Mouse (Mus musculus) liver, adult 2 months (tissue): ENCODE results near the gene Hpcal1. TPM values are rescaled to one million over a fixed set of nuclear protein-coding genes. Genes with fewer than 3 reads are reported as not detected.

Experiments
- DNase-seq: peaks from one replicate; pipeline ENCODE4 v3.0.0-alpha.2; 2011; ENCODE audit warnings: low read depth, low spot score; ENCODE audit errors: extremely low read depth
- H3K27ac ChIP-seq: fragments of 200-500 bp; replicated peaks from 2 replicates; pipeline ENCODE4 v1.5.1; 2012; ENCODE audit warnings: low read depth, mild to moderate bottlenecking, control low read depth, inconsistent platforms, low read length; ENCODE audit not compliant: insufficient read depth
- H3K27me3 ChIP-seq: fragments of 200-500 bp; 2 replicates; pipeline ENCODE4 v1.6.1; 2012; ENCODE audit warnings: mild to moderate bottlenecking, moderate library complexity, low read length, inconsistent platforms; ENCODE audit not compliant: control insufficient read depth, insufficient read depth
- H3K36me3 ChIP-seq: fragments of 200-500 bp; 2 replicates; pipeline ENCODE4 v1.6.1; 2012; ENCODE audit warnings: low read length, inconsistent platforms; ENCODE audit not compliant: control insufficient read depth, insufficient read depth
- H3K4me1 ChIP-seq: fragments of 200-500 bp; 2 replicates; pipeline ENCODE4 v1.6.1; 2011; ENCODE audit warnings: low read length; ENCODE audit not compliant: control insufficient read depth, insufficient read depth
- H3K4me3 ChIP-seq: fragments of 200-500 bp; 2 replicates; pipeline ENCODE4 v1.5.1; 2011; ENCODE audit warnings: low read depth, mild to moderate bottlenecking, control low read depth, low read length, moderate library complexity; ENCODE audit not compliant: insufficient read depth
- H3K79me2 ChIP-seq: fragments of 200-500 bp; 2 replicates; pipeline ENCODE4 v1.6.1; 2012; ENCODE audit warnings: inconsistent platforms, mild to moderate bottlenecking, low read length, moderate library complexity; ENCODE audit not compliant: control insufficient read depth, insufficient read depth
- H3K9ac ChIP-seq: fragments of 200-500 bp; 2 replicates; pipeline ENCODE4 v1.6.1; 2012; ENCODE audit warnings: low read depth, mild to moderate bottlenecking, control low read depth, inconsistent platforms, low read length
- CTCF ChIP-seq: fragments of 200-500 bp; IDR thresholded peaks from 2 replicates; pipeline ENCODE4 v1.5.1; 2011; ENCODE audit warnings: low read depth, low read length, control low read depth
- POLR2A ChIP-seq: fragments of 200-500 bp; IDR thresholded peaks from 2 replicates; pipeline ENCODE4 v1.6.1; 2011; ENCODE audit warnings: low read length, control low read depth; ENCODE audit not compliant: insufficient read depth; ENCODE audit errors: extremely low read depth
- WGBS: fragments of 180-500 bp; shearing (Covaris S2); methylation state at CpG from one replicate; pipeline ENCODE4 v1.1.7; 2018; 5-methylcytosine and 5-hydroxymethylcytosine counted together
- polyA plus RNA-seq: library from polyadenylated mRNA; depleted of rRNA; stranded (reverse); fragments of >200 nt; gene quantifications from 2 replicates; pipeline ENCODE4 v1.2.3, GENCODE M21; 2012
- total RNA-seq: library from RNA; depleted of rRNA; stranded (reverse); fragments of >200 nt; gene quantifications from 2 replicates; pipeline ENCODE4 v1.2.3, GENCODE M21; 2014

Hpcal1 gene
- total and polyA plus RNA-seq, 2 experiments: 8.5 to 23.2 TPM

DNA sequence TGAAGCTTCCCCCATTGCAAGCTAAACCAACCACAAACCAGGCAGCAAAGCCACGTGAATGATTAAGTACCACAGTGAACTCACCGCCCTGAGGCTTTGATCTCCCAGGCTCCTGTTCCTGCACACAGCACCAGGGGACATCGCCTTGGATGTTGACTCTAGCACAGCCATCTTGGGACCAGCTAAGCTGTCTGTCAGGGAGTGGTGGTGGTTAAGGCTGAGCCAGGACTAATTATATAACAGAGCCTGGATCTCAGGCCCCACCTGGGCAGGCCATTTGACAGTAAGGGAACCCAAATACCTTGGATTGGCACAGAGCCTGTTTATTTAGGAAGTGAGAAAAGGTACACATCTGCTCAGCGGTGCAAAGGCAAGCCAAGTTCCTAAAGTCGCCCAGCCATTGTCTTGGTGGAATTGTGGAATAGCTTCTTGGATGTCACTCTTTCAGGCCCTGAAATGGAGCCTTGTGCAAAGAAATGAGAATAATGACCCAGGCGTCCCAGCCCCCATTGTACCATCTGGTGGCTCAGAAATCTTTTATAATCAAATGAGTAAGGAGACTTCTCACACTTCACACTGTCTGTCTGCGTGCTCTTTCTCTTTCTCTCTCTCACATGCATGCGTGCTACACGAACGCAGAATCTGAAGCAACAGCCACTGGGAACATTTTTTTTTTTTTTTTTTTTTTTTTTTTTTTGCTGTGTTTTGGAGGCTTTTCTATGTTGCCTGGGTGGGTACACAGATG is 36.1 kb downstream of the Hpcal1 start:
- WGBS: 75% methylated on average over 10 of the region's 10 CpGs
- H3K36me3 ChIP-seq: no peaks in the 10 kb centered on the region
- no peak overlapping the region for H3K4me3 ChIP-seq
- TF ChIP-seq POLR2A: no peak
- no peak for TF ChIP-seq CTCF
- H3K79me2 ChIP-seq: peaks cover 19% of the 10 kb centered on the region; the same call in 1 of the 2 replicates
- H3K27me3 ChIP-seq: no peaks in the 10 kb centered on the region
- no peak overlapping the region for H3K27ac ChIP-seq
- H3K9ac ChIP-seq: no peak overlapping the region
- DNase-seq: no peak
- H3K4me1 ChIP-seq: peaks cover 2% of the 10 kb centered on the region; the same call in 1 of the 2 replicates

DNA sequence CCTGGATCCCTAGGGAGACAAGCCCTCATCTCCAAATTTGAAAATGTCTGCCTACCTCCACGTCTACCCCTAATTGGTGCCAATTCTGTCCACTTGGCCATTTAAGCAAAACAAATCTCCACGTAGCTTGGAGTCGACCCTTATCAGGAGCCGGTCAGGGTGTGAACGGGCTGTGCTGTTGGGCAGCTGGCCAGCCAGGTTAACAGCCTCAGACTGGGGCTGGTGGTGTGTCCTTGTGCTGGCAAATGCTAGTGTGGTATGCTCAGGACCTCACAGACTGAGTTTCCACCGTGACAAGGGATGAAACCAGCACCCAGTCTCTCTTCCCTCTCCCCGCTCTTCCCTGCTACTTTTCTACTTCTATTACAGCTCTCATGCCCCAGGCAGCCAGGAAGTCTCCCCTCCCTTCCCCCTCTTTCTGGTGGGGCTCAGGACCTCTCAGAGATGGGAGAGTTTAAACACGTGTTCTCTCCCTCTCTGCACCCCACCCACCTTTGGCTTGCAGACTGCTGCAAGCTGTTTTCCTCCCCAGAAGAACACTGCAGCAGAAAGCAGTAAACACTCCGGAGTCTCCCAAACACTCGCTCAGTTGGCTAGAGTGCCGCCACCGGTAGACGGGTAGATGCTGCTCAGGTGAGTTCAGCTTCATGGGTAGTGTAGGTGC is 37.2 kb downstream of the Hpcal1 start:
- TF ChIP-seq CTCF: no peak
- TF ChIP-seq POLR2A: no peak
- Histone ChIP-seq H3K79me2 (peaks cover 18% of the 10 kb centered on the region; the same call in 1 of the 2 replicates), H3K27me3 (no peaks in the 10 kb centered on the region), H3K4me1 (peaks cover 2% of the 10 kb centered on the region; the same call in 1 of the 2 replicates), H3K27ac (no peak overlapping the region), H3K36me3 (no peaks in the 10 kb centered on the region), H3K4me3 (no peak overlapping the region), H3K9ac (no peak overlapping the region)
- DNase-seq: no peak
- WGBS: 62% methylated on average over 13 of the region's 13 CpGs

DNA sequence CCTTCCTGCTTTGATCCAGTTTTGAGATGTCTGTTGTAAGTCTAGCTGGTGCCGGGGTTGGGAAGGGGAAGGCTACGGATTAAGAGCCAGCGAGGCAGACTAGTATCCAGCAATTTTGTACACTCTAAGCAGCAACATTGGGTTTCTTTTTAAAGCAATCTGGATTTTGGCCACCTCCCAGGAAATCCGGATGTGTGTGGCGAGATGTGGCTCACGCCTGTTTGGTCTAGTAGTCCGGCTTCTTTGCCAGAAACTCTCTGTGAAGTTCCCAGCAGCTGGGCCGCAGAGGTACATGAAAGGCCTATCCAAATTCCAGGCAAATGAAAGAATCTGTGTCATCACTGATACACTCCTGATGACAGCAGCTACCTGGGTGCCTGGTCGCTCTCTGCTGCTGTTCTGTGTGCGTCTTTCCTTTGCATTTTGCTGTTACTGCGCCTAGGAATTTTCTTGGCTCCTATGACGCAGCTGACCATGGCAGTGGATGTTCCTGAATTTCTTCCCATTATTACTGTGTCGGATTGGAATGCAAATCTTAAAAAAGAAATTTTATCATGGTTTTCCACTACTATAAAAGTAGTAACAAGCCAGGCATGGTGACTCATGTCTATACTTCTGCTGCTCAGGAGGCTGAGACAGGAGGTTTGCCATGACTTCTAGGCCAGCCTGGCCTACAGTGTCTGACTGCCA is 38.7 kb downstream of the Hpcal1 start:
- Histone ChIP-seq H3K27ac (no peak overlapping the region), H3K79me2 (peaks cover 19% of the 10 kb centered on the region; the same call in 1 of the 2 replicates), H3K4me1 (peaks cover 2% of the 10 kb centered on the region; the same call in 1 of the 2 replicates), H3K4me3 (no peak overlapping the region), H3K36me3 (no peaks in the 10 kb centered on the region), H3K27me3 (no peaks in the 10 kb centered on the region), H3K9ac (no peak overlapping the region)
- 71% methylated on average over 13 of the region's 13 CpGs for WGBS
- DNase-seq: peak; percentile 22
- TF ChIP-seq POLR2A (no peak), CTCF (no peak)

DNA sequence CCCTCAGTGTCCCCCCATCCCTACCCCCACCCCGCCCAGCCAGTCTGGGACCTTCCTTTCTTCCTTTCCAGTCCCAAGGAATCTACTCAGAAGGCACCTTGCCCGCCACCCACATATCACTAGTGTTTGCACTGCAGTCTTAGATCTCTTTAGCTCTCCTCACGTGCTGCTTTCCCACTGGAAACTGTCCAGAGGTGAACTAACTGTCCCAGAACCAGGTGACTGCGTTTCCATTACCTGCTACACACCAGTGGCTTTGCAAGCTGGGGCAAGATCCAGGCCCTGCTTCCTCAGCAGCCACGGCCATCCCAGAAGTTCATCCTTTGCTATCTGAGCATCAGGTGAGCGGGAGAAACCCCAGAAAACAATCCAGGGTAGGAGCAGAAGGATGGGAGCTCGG is 41.4 kb downstream of the Hpcal1 start:
- Histone ChIP-seq H3K79me2 (peaks cover 19% of the 10 kb centered on the region; the same call in 1 of the 2 replicates), H3K4me1 (peaks cover 2% of the 10 kb centered on the region; the same call in 1 of the 2 replicates), H3K4me3 (no peak overlapping the region), H3K9ac (no peak overlapping the region), H3K36me3 (no peaks in the 10 kb centered on the region), H3K27me3 (no peaks in the 10 kb centered on the region), H3K27ac (no peak overlapping the region)
- DNase-seq: no peak
- 79% methylated on average over 7 of the region's 7 CpGs for WGBS
- TF ChIP-seq CTCF: no peak
- no peak for TF ChIP-seq POLR2A

DNA sequence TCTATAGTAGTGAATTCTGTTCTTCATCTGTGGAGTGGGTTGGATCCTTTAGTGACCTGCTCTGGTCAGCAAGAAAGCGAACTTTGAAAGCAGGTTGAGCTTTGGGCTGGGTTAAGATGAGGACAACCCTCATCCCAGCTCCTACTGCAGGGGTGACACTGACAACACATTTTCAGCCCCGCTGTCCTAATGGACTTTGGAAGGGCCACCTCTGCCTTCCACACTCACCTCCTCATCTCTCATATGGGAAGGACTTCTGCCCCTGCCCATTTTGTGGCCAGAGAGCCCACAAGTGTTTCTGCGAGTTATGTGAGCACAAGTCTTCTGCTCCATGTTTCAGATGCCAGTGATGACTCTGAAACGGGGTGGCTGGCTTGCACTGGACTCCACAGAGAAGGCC is 41.9 kb downstream of the Hpcal1 start:
- 60% methylated on average over 4 of the region's 4 CpGs for WGBS

More for the DNA sequence above, 41.9 kb downstream of the Hpcal1 start:
- Histone ChIP-seq H3K9ac (no peak overlapping the region), H3K79me2 (peaks cover 18% of the 10 kb centered on the region; the same call in 1 of the 2 replicates), H3K27me3 (no peaks in the 10 kb centered on the region), H3K36me3 (no peaks in the 10 kb centered on the region), H3K27ac (no peak overlapping the region), H3K4me1 (no peaks in the 10 kb centered on the region; the same call in 1 of the 2 replicates), H3K4me3 (no peak overlapping the region)
- DNase-seq: no peak
- TF ChIP-seq CTCF: no peak
- TF ChIP-seq POLR2A: no peak
